Mouse (Mus musculus) cerebellum, adult 9-11 months (tissue): Measurements from ENCODE around the gene Rasgrp4.
"Not testable (repeated sequence)": the region's sequence is repeated elsewhere in the genome, so short reads cannot be mapped to it uniquely, and the experiment has no call there.

Experiments
- DNase-seq: peaks from one replicate; pipeline ENCODE4 v3.0.0; 2022

Rasgrp4 gene

DNA sequence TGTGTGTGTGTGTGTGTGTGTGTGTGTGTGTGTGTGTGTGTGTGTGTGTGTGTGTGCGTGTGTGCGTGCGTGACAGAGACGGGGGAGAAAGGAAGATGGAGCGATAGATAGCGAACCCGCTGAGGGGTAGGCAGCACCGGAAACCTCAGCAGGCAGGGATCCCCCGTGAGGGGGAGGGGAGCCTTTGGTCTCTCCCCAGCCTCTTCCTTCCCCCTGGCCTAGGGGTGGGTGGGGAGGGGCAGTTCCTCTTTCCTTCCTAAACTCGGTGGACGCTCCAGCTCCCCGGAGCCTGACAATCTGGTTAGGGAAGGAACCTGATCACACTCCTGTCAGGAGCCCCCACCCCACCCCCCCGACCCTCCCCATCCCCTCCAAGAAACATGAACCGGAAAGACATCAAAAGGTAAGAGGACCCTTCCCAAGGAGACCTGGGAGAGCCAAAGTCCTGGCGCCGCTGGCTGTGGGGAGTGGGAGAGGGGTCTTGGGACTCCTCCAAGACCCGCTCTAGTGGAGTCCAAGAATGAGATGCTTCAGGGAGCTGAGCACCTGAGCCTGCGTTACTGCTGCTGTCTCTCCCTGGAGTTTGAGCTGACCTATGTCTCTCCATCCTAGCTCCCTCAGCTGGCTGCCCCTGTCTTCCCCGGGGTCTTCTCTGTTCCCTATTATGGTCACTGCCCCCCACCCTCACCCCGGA lies at the start of gene Rasgrp4:
Gene Rasgrp4 (plus strand): TSS at position 159 of the 694 bp plus-strand sequence.
- DNase-seq, result no peak

DNA sequence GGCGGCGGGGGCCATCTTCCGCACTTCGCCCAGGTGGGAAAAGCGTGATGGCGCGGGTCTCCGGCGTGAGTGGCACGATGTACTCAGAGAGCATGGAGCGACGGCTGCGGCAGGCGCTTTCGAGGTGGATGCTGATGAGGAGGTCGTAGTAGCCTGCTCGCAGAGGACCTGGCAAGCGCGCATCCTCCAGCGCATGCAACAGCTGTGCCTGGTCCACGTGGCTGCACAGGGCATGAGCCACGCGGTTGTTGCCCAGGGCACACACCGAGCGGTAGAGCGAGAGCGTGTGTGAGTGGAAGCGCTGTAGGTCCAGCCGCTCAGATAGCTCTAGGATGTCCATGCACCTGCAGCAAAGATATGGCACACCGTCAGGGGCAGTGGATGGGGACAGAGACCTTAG lies 48.7 kb upstream of the Rasgrp4 start:
- no peak for DNase-seq

DNA sequence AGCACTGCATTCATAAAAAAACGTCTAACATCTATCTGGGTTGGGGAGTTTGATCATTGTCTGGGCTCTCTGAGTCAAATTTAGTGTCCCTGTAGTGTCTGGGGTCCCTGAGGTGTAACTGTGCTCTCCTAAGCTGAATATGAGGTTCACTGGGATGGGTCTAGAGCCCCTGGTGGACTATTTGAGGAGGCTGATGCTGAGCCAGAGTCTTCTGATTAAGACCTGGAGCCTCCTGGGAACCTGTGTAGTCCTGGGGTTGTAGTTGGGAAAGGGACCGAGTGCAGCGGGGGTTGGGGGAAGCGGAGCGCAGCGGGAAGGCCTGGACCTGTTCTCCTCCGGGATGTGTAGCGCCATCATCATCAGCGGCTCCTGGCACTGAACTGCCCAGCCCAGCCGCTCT lies 47.7 kb upstream of the Rasgrp4 start:
- DNase-seq, result no peak

DNA sequence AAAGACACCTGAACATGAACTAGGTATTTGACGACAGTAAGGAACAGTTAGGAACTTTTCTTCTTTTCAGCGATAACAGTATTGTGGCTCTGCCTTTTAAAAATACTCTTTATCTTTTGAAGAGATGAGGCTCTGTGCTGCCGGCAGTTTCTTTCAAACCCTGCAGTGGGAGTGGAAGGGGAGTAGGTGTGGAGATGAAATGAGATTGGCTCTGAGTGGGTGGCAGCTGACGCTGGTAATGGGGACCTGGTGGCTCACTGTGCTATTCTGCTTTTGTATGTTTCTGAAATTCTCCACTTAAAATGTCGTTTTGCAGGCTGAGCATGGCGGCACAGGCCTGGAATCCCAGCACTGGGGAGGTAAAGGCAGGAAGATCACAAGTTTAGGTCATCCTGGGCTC lies 45.8 kb upstream of the Rasgrp4 start:
- no peak for DNase-seq

DNA sequence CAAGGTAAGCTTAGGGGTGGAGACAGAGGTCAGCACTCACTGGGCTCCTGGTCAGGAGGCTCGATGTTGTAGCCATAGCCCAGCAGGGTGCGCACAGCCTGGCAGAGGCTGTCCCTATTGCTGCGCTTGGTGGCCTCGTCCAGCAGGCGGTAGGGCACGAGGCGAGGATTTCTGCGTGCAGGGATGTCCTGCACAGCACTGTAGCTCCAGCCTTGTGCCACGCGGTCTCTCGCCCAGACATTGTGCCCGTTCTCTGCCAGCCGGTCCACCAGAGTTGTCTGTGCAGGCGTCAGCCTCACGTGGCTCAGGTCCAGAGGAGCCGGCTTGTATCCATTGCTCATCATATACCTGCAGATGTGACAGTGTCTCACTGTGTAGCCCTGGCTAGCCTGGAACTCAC lies 37.5 kb upstream of the Rasgrp4 start:
- DNase-seq, result no peak

DNA sequence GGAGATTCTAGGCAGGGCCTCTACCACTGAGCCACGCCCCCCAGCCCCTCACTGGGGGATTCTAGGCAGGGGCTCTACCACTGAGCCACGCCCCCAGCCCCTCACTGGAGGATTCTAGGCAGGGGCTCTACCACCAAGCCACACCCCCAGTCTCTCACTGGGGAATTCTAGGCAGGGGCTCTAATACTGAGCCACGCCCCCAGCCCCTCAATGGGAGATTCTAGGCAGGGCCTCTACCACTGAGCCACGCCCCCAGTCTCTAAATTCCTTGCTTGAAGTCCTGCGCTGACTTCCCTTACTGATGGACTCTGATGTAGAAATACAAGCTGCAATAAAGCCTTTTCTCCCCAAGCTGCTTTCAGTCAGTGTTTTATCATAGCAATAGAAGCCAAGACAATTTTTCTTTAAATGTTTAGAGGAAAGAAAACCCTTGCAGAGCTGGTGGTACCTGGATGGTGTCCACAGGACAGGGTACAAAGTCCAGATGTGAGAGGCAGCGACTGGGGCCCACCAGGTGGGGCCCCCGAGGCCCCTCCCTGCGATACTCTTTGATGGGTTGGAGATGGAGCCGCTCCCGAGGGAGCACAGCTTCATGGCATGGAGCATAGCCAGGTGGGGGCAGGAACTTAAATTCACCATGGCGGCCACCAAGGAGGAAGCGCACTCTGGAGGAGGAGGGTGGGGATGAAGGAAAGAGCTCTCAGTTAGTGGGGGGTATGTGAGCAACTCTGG lies 33.2 kb upstream of the Rasgrp4 start:
- no peak for DNase-seq

DNA sequence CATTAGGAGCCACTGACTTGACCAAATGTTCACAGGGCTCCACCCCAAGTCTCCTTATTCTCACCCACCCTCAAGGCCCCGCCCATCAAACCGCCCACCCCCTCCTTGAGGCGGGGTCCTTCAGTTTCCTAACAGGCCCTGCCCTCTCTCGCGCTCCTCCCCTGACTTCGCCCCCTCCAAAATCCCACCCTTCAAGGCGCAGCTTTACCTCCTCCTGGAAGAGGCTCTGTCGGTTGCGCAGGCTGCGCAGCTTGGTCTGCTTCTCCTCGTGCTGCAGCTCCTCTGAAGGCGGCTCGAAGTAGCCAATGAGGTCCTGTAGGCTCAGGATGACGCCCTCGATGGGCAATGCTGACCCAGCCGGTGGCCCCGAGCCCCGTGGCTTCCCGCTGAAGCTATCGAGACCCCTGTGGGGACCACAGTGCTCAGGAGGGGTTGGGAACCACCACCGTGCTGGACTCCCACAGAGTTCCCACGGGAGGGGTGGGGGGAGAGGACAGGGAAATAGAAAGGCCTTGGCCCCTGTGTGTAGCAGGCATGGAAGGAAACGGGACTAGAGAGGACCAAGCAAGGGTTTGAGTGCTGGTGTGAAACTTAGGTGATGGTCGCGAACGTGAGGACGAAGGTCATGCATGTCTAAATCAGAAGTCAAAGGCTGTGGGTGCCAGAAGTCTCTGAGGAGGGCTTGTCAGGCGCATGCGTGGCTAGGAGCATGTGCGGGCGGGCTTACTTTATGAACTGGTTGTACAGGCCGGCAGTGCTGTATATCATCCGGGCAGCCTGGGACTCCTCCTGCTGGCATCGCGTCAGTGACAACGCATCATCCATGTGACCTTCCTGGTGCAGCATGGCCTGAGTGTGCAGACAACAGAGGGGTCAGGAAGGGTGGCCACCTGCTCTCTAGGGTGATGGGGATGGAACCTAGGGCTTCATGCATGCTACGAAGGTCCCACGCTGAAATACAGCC lies 25.4 kb upstream of the Rasgrp4 start:
- DNase-seq, result peak; percentile 14

DNA sequence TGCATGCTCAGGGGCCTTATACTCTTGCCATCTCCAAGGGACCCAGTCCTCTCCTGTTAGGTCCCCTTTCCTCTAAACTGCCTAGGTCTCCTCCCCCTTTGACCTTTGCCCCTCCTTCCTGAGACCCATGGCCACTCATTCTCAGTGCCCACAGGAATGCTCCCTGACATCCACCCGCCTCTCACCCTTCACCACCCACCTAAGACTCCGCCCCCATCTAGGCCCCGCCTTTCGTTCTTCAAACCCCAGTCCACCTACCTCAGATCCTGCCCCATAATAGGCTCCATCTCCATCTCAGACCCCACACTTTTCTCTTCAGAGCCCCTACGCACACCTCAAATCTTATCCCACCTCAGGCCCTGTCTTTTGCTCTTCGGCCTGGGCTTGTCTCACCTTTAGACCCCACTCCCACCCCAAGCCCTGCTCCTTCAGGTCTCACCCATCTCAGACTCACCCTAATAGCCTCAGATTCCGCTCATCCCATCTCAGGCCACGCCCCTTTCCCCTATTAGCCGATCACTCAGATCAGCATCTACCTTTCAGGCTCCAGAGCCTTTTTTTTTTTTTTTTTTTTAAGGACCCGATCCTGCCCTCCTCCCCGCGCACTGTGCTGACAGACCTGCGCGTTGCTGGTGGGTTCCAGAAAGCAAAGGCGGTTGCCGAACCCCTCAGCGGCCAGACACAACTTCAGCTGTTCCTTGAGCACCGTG lies 16.4 kb upstream of the Rasgrp4 start:
- DNase-seq, result no peak

DNA sequence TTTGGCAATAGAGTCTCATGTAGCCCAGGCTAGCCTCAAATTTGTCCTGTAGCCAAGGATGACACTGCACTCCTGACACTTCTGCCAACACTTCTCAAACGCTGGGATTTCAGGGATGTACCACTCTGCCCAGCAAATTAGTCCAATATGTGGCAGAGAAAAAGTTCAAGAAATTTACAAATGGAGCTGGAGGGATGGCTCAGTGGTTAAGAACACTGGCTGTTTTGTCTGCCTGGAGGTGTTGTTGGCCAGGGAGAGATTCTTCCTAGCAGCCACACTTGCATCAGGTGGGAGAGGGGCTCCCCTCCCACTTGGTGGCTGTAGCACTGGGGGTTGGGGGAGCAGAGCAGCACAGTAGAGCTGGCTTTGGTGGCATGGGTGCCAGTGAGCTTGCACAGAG lies 15.1 kb upstream of the Rasgrp4 start:
- no peak for DNase-seq

DNA sequence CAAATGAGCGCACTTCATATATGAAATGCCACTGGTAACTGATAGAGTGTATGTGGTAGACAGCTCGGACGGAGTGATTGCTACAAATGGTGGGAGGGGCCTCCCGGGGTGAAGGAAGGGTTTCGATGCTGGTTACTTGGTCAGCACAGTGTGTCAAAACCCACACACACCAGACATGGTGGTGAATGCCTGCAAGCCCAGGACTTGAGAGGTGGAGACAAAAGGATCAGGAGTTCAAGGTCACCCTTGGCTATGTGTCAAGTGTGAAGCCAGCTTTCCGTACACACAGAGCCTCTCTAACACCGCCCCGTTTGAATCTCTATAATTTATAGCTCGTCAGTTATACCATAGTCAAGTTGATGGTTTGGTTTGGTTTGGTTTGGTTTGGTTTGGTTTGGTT lies 11.8 kb upstream of the Rasgrp4 start:
- no peak for DNase-seq

DNA sequence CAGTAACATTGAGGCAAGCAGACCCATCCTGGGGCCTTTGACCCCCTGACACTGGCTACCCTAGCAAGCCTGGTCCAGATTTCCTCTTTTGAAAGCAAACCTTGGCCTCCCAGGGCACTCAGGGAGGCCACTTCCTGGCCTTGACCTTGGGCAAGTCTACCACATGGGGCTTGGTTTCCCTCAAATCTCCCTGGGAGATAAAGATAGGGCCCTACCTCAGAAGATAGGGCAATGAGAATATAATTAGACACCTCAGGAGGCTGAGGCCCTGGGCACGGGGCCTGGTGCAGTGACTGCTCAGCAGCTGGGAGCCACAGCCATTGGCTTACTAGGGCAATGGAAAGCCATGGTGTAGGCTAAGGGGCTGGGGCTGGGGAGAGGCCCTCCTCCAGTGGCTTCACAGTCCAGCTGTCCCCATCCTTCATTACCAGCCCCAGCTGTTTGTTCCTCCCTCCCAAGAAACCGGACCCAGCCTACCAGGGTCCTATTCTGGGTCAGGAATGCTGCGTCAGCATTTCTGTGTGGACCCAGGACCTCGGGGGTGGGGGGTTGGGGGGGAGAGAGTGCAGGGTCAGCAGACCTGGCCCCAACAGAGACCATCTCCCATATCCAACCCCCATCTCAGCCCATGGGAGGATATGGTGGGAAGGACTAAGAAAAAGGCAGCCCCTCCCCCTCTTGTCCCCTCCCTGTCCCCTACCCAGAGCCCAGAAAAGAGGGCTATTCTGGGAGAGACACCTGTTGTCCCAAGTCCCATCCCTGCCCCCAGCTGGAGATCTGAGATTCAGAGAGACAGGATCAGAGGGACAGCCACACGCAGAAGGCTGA lies 10.9 kb upstream of the Rasgrp4 start:
- DNase-seq, result no peak

DNA sequence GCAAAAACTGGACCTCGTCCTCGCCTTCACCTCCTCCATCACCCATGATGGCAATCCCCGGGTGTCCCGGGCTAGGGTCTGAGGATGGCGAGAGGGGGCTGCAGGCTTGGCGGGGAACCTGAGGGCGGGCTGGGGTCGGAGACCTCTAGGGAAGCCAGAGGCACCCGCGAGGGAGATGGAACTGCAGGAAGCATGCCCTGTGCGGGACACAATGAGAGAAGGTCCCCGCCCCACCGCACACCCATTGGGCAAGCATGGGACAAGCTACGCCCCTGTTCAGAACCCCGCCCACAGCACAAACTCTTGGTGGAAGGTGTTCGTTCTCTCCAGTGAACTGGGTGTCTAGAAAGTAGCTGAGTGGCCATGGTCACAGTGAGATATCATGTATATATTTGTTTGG lies 9.7 kb upstream of the Rasgrp4 start, which contains the start of gene Ryr1:
Gene Ryr1 (minus strand): TSS at position 210 of the 400 bp plus-strand sequence.
- no peak for DNase-seq

DNA sequence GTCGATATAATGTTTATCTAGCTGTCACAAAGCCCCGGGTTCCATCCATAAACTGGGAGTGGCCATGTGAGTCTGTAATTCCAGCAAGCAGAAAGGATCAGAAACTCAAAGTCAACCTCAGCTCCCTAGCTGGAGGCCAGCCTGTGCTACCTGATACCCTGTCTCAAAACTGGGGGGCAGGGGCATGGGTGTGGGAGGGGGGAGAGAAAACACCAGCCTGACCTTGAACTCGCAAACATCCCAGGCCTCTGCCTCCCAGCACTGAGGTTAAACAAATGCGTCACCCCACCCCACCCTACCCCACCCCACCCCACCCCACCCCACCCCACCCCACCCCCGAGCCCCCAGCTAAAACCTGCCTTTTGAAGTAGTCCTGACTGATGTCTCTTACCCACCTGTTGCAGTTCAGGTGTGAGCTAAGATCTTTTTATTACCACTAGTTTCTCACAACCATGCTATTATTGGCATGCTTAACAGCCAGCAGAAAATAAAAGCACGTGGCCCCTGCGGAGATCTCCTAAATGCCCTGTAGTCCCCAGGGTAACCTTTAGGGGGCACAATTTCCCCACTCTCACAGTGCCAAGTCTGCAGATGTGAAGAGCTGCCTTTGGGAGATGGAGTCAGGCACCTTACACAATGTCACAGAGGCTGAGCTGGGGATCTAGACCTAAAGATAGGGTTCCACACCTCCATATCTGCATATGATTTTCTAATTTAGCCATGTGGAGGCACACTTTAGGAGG lies 8.3 kb upstream of the Rasgrp4 start:
- peak; percentile 14 for DNase-seq

DNA sequence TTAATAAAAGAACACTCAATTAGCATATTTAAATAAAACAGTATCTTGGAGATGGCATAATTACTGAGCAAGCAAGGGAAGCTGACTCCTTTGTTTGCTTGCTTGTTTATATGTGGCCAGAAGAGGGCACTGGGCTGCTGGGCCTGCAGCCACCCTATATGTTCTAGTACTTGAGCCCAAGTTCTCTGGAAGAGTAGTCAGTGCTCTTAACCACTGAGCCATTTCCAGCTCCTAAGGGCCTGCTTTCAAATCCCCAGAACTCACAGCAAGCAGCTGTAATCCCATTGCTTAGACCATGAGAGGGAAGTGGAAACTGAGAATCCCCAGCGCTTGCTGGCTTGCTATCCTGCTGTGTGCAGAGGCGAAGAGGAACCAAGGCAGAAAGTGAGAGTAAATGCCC lies 5.9 kb upstream of the Rasgrp4 start:
- DNase-seq, result no peak

DNA sequence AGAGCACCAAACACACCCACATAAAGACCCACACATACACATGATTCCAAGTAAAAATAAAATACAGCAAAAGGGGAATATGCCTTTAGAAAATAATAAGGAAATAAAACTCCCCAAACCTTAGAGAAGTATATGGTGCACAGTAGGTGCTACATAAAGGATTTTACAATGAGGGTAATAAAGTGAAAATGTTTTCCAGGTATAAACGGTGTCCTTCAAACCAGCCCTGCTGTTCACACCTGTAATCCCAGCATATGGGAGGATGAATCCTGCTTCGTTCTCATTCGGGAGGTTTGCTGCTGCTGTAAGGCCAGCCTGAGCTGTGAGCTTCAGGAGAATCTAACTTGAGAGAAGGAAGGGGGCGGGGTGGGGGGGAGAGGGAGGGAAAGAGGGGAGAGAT lies 421 bp upstream of the Rasgrp4 start:
- DNase-seq, result no peak

DNA sequence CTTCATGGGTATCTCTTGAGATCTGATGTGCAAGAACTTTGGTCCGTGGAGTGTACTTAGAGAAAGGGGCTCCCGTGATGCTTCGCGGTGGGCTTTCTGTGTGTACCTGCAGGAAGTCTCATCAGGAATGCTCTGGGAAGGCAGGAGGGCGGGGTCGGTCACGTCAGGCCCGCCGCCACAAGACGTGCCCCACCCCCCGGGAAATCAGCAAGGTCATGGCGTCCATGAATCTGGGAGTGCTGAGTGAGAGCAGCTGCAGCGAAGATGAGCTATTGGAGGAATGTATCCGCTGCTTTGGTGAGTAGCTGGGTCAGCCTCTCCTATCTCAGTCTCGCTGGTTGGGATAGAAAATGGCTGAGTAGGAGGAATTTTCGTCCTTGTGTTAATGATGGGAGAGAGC lies 2.8 kb downstream of the Rasgrp4 start:
- DNase-seq, result no peak

DNA sequence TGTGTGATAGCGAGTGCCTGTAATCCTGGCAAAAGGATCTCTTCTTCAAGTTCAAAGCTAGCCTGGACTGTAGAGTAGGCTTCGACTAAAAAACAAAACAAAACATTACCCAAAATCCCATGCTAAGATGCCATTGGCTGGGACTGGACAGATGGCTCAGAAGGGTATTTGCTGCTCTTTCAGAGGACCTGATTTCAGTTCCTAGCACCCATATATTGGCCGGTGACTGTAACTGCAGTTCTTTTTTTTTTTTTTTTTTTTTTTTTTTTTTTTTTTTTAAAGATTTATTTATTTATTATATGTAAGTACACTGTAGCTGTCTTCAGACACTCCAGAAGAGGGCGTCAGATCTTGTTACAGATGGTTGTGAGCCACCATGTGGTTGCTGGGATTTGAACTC lies 4.6 kb downstream of the Rasgrp4 start:
- DNase-seq, result not testable (repeated sequence)

DNA sequence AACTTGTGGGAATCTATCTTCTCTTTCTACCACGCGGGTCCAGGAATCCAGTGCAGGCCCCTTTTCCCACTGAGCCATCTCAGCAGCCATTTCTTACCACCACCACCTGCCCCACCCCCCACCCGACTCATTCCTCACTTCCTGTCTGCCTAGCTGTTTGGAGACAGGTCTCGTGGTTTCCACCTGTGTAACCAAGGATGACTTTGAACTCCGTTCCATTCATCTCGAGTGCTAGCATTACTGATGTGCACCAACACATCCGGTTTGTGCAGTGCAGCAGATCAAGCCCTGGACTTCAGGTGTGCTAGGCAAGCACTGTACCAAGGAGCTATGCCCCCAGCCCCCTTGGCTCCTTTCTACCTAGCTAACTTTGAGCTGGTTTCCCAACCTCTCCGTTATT lies 6.8 kb downstream of the Rasgrp4 start:
- DNase-seq, result no peak

DNA sequence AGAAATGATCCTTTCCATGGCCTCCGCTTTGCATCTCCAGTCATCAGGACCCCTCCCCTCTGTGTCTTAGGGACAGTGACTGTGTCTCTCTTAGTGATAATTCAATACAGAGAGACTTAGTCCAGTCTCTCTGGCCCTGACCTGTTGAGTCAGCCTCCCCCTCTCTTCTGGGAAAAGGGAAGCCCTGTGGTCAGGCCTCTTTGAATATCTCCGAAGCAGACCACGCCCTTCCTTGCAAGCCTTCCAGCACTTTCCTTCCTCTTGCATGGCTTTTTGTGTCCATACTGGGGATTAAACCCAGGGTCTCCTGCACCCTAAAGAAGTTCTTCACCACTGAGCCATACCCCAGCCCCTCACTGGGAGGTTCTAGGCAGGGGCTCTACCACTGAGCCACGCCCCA lies 9.4 kb downstream of the Rasgrp4 start:
- no peak for DNase-seq

DNA sequence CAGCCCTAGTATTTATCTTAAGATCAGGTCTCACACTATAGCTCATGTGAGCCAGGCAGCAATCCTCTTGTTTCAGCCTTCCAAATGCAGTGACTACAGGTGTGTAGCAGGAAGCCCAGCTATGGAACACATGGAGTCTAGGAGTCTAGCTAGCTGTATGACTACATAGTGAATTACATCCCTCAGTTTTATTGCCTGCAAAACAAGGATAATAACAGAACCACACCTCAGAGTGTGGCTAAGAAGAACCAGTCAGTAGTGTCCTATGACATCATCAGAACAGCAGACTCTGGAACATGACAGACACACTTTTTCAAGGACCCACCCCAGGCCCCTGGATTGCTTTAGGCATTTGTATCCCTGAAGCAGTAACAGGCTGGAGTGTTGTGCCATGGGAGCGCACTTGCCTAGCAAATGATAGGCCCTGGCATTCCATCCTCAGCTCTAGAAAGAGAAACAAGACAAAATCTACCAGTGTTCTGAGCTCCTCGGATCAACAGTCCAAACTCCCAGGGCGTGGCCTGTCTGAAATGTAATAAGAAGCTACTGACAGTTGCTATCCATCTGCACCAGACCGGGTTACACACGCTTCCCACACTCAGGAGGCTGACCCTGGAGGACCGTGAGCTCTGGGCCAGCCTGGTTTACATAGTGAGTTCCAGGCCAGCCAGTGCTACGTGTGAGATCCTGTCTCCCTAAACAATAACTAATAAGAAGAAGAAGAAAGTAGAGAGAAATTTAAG lies 12.1 kb downstream of the Rasgrp4 start:
- no peak for DNase-seq
